31 mouse cellular contexts compared by ENCODE assay signal in genomic region chr5:117923688-117924087, GRCm38 (mm10). TPM values are rescaled to one million over a fixed set of nuclear protein-coding genes. Genes with fewer than 3 reads are reported as not detected.
A peak's percentile ranks its signal among the peaks of the same experiment; 100 is the strongest.
DNase-seq lines count a peak whose midpoint lies in the region; ATAC-seq and TF ChIP-seq lines count a peak whose summit lies in the region.
"Had no signal": no experiment of that assay in that cellular context is flagged by ENCODE, and none has a peak within 500 bp of the region (broad histone marks: within the 10 kb centered on the region; RNA-seq: fewer than 3 reads in every experiment).

No protein-coding gene starts in this region.

- H3K4me2 ChIP-seq in hindbrain, postnatal 0 days (ENCODE audit: low read depth, low read length): no peak overlapping the region
- no peak overlapping the region for H3K4me2 ChIP-seq in hindbrain, embryonic 12.5 days (replicated peaks)
- no peak overlapping the region for H3K4me2 ChIP-seq in liver, postnatal 0 days (ENCODE audit: low read depth, low read length)
- H3K4me2 ChIP-seq in CH12.LX (ENCODE audit: insufficient read depth, low read depth, poor library complexity, severe bottlenecking): peak overlapping the region; percentile 27; the same call in 1 of the 2 replicates
- H3K4me2 ChIP-seq: embryonic facial prominence, embryonic 13.5 days; forebrain, embryonic 15.5 days; heart, embryonic 11.5 days; hindbrain, embryonic 14.5 days; limb, embryonic 13.5 days; midbrain, embryonic 15.5 days; neural tube, embryonic 15.5 days had no signal

- no peak overlapping the region for H3K4me3 ChIP-seq in hindbrain, postnatal 0 days (ENCODE audit: low read length)
- H3K4me3 ChIP-seq in hindbrain, embryonic 12.5 days: no peak overlapping the region
- H3K4me3 ChIP-seq in liver, postnatal 0 days (ENCODE audit: low read depth, low read length): no peak overlapping the region
- H3K4me3 ChIP-seq in CH12.LX (replicated peaks in 1 of 3; ENCODE audit: low read depth in 2 of 3, low read length in 2 of 3, poor library complexity in 1 of 3): peak overlapping the region in 2 of 3 experiments; percentile 3 to 26
- H3K4me3 ChIP-seq: embryonic facial prominence, embryonic 13.5 days; forebrain, embryonic 10.5 days; forebrain, embryonic 15.5 days; limb, embryonic 13.5 days; midbrain, embryonic 15.5 days; neural tube, embryonic 15.5 days had no signal

- no peaks in the 10 kb centered on the region for H3K36me3 ChIP-seq in hindbrain, postnatal 0 days (ENCODE audit: insufficient read depth, low read length)
- H3K36me3 ChIP-seq in hindbrain, embryonic 12.5 days: no peaks in the 10 kb centered on the region
- H3K36me3 ChIP-seq in liver, postnatal 0 days (replicated peaks; ENCODE audit: insufficient read depth, low read length): no peaks in the 10 kb centered on the region
- H3K36me3 ChIP-seq in CH12.LX (replicated peaks in 1 of 2; ENCODE audit: control insufficient read depth in 1 of 2, insufficient read depth in 1 of 2, low read length in 1 of 2): peaks cover 0 to 4% of the 10 kb centered on the region in 2 experiments
- H3K36me3 ChIP-seq: embryonic facial prominence, embryonic 13.5 days; forebrain, embryonic 10.5 days; forebrain, embryonic 15.5 days; G1E; limb, embryonic 13.5 days; midbrain, embryonic 15.5 days; neural tube, embryonic 15.5 days had no signal

- dilution Hi-C loops in CH12.LX (cut with MboI; ENCODE audit: extremely low pct_ligation_motif_present, extremely low pct_unique_long_range_greater_than_20kb, low sequenced_read_pairs): no loop called here

- TF ChIP-seq CTCF in hindbrain, postnatal 0 days (IDR thresholded peaks at IDR 0.05; ENCODE audit: low read depth): peak; percentile 18; the same call in 1 of the 2 replicates
- peak; percentile 15; the same call in 1 of the 2 replicates for TF ChIP-seq CTCF in liver, postnatal 0 days (IDR thresholded peaks at IDR 0.05; ENCODE audit: low read depth)
- peak in 1 of 2 experiments; percentile 53; a peak in 2 of 4 replicates for TF ChIP-seq CTCF in CH12.LX (conservative IDR thresholded peaks at IDR 0.05 in 1 of 2, IDR thresholded peaks at IDR 0.05 in 1 of 2; ENCODE audit: low read depth in 2 of 2, low read length in 2 of 2)

- TF ChIP-seq POLR2A in CH12.LX (IDR thresholded peaks at IDR 0.05; ENCODE audit: low read depth, low read length): no peak; the same call in 1 of the 2 replicates

- no peaks in the 10 kb centered on the region for H3K79me2 ChIP-seq in CH12.LX (replicated peaks; ENCODE audit: control insufficient read depth, extremely low read depth, insufficient read depth, poor library complexity, severe bottlenecking)

- no peak for ATAC-seq in hindbrain, postnatal 0 days
- no peak for ATAC-seq in hindbrain, embryonic 12.5 days (ENCODE audit: low FRiP score)
- ATAC-seq in liver, postnatal 0 days: no peak
- no peak for ATAC-seq in megakaryocyte-erythroid progenitor cell, adult 5-6 weeks (replicated peaks; ENCODE audit: low FRiP score, low TSS enrichment, poor library complexity, severe bottlenecking)
- ATAC-seq: forebrain, embryonic 15.5 days; inflammation-experienced regulatory T-cells, adult 6 months; midbrain, embryonic 15.5 days had no signal

- TF ChIP-seq EP300 in liver, postnatal 0 days (IDR thresholded peaks at IDR 0.05; ENCODE audit: low read depth): no peak
- TF ChIP-seq EP300 in CH12.LX (IDR thresholded peaks at IDR 0.05; ENCODE audit: low read length): no peak

- peak; percentile 6 for TF ChIP-seq RAD21 in CH12.LX (IDR thresholded peaks at IDR 0.05; ENCODE audit: low read depth, low read length)

- no peaks in the 10 kb centered on the region for H3K9me3 ChIP-seq in hindbrain, postnatal 0 days (ENCODE audit: low read length)
- no peaks in the 10 kb centered on the region for H3K9me3 ChIP-seq in hindbrain, embryonic 12.5 days (replicated peaks)
- no peaks in the 10 kb centered on the region for H3K9me3 ChIP-seq in liver, postnatal 0 days (ENCODE audit: low read length)
- H3K9me3 ChIP-seq in CH12.LX (replicated peaks; ENCODE audit: low read length): peaks cover 2% of the 10 kb centered on the region
- H3K9me3 ChIP-seq: embryonic facial prominence, embryonic 13.5 days; forebrain, embryonic 10.5 days; forebrain, embryonic 15.5 days; limb, embryonic 13.5 days; midbrain, embryonic 15.5 days; neural tube, embryonic 15.5 days had no signal

- H3K27me3 ChIP-seq in hindbrain, postnatal 0 days (ENCODE audit: insufficient read depth, low read length): no peaks in the 10 kb centered on the region
- H3K27me3 ChIP-seq in hindbrain, embryonic 12.5 days: no peaks in the 10 kb centered on the region
- no peaks in the 10 kb centered on the region for H3K27me3 ChIP-seq in liver, postnatal 0 days (ENCODE audit: insufficient read depth, low read length)
- no peaks in the 10 kb centered on the region for H3K27me3 ChIP-seq in CH12.LX (replicated peaks)
- H3K27me3 ChIP-seq: embryonic facial prominence, embryonic 13.5 days; forebrain, embryonic 15.5 days; limb, embryonic 13.5 days; midbrain, embryonic 15.5 days; neural tube, embryonic 15.5 days had no signal

- no peak overlapping the region for H3K9ac ChIP-seq in hindbrain, postnatal 0 days (replicated peaks; ENCODE audit: low read length)
- H3K9ac ChIP-seq in hindbrain, embryonic 12.5 days: no peak overlapping the region
- no peak overlapping the region for H3K9ac ChIP-seq in liver, postnatal 0 days (replicated peaks)
- H3K9ac ChIP-seq in CH12.LX (ENCODE audit: insufficient read depth, low read depth): peak overlapping the region; percentile 7; the same call in 1 of the 2 replicates
- H3K9ac ChIP-seq: embryonic facial prominence, embryonic 13.5 days; forebrain, embryonic 15.5 days; hindbrain, embryonic 14.5 days; limb, embryonic 13.5 days; liver, embryonic 14.5 days; midbrain, embryonic 15.5 days; neural tube, embryonic 15.5 days had no signal

- in situ Hi-C loops in CH12.LX (cut with MboI; ENCODE audit: low pct_ligation_motif_present, low pct_unique_long_range_greater_than_20kb, low sequenced_read_pairs): no loop called here

- no peak for DNase-seq in hindbrain, postnatal 0 days (ENCODE audit: low spot score)
- DNase-seq in liver, postnatal 0 days: no peak
- DNase-seq in liver (no peak), CH12.LX (ENCODE audit: extremely low read depth) (no peak), ZHBTc4 (ENCODE audit: low read depth, low spot score) (peak; percentile 28)
- DNase-seq: adrenal gland, postnatal 14 days; cerebellum, adult 18-20 months; cerebellum, postnatal 10 days; gastrocnemius, postnatal 25 days; heart, adult 11 months; heart, postnatal 4 days; kidney, adult 8-10 months; kidney, postnatal 25 days; right cerebral cortex, adult 18-20 months; spleen, adult 18-20 months; thymus, adult 18-20 months; thymus, postnatal 36 days had no signal

- no peaks in the 10 kb centered on the region for H3K4me1 ChIP-seq in hindbrain, postnatal 0 days (ENCODE audit: insufficient read depth, low read length)
- no peaks in the 10 kb centered on the region for H3K4me1 ChIP-seq in hindbrain, embryonic 12.5 days
- no peaks in the 10 kb centered on the region for H3K4me1 ChIP-seq in liver, postnatal 0 days (ENCODE audit: insufficient read depth)
- peaks cover 3 to 46% of the 10 kb centered on the region in 2 experiments for H3K4me1 ChIP-seq in CH12.LX (ENCODE audit: control insufficient read depth in 1 of 2, insufficient read depth in 2 of 2)
- H3K4me1 ChIP-seq: embryonic facial prominence, embryonic 13.5 days; forebrain, embryonic 10.5 days; forebrain, embryonic 15.5 days; limb, embryonic 13.5 days; midbrain, embryonic 15.5 days; neural tube, embryonic 15.5 days had no signal

- 32% methylated on average over 6 of the region's 6 CpGs for WGBS in hindbrain, postnatal 0 days
- WGBS in hindbrain, embryonic 12.5 days: 43% methylated on average over 6 of the region's 6 CpGs
- 29% methylated on average over 6 of the region's 6 CpGs for WGBS in liver, postnatal 0 days (ENCODE audit: insufficient replicate concordance)

- H3K27ac ChIP-seq in hindbrain, postnatal 0 days: no peak overlapping the region
- H3K27ac ChIP-seq in hindbrain, embryonic 12.5 days: no peak overlapping the region
- H3K27ac ChIP-seq in liver, postnatal 0 days (ENCODE audit: low read depth): no peak overlapping the region
- no peak overlapping the region for H3K27ac ChIP-seq in CH12.LX (ENCODE audit: insufficient read depth, low read depth)
- H3K27ac ChIP-seq: embryonic facial prominence, embryonic 13.5 days; forebrain, embryonic 10.5 days; forebrain, embryonic 15.5 days; hindbrain, embryonic 14.5 days; limb, embryonic 13.5 days; liver, embryonic 14.5 days; macrophage; midbrain, embryonic 15.5 days; neural tube, embryonic 15.5 days had no signal

TF ChIP-seq in CH12.LX, 34 proteins besides CTCF, POLR2A, EP300 and RAD21:
- TF ChIP-seq NELFE (IDR thresholded peaks at IDR 0.05; ENCODE audit: low read depth, low read length): no peak
- peak; percentile 42; the same call in 1 of the 2 replicates for TF ChIP-seq SMC3 (IDR thresholded peaks at IDR 0.05; ENCODE audit: low read depth, low read length)
- TF ChIP-seq TBP (conservative IDR thresholded peaks at IDR 0.05; ENCODE audit: low read depth, low read length): 0 out of 2 replicates have a peak, but pooled peaks have one; percentile 33

RNA-seq across cellular contexts. Expression of gene Fbxo21, which starts 52.8 kb away (rescaled TPM):
- 194 and 198 TPM in 2 replicates for total RNA-seq in hindbrain, postnatal 0 days (2014; rRNA removed)
- 126 and 134 TPM in 2 replicates for polyA plus RNA-seq in hindbrain, postnatal 0 days (2015; fragmentation: Nextera tagmentation; extraction: Ambion mirVana)
- 132 and 133 TPM in 2 replicates for polyA plus RNA-seq in hindbrain, embryonic 12.5 days (2016; fragmentation: Nextera tagmentation; extraction: Ambion mirVana)
- 29.9 and 33.0 TPM in 2 replicates for polyA plus RNA-seq in liver, postnatal 0 days (2015; fragmentation: Nextera tagmentation; extraction: Ambion mirVana)
- 13.5 and 13.7 TPM in 2 replicates for total RNA-seq in CH12.LX (2012; rRNA removed)
- total RNA-seq in CH12.LX (2014; rRNA removed): 9.9 and 10.7 TPM in 2 replicates
- polyA plus RNA-seq in CH12.LX (2012; ENCODE audit: insufficient read length, low read depth): 19.3 and 24.1 TPM in 2 replicates
- total RNA-seq in megakaryocyte-erythroid progenitor cell, adult 5-6 weeks (2014; fragmentation: Nextera tagmentation): 4.1 and 5.4 TPM in 2 replicates
- 6.9 and 8.5 TPM in 2 replicates for total RNA-seq in megakaryocyte-erythroid progenitor cell, adult 5-6 weeks (2017)

Comparison
In these comparisons a context has a peak if more than half of its experiments do, and no peak if none do; other contexts are left out.
1. H3K4me3 ChIP-seq: peak in CH12.LX (2 of 3); none in hindbrain, postnatal 0 days (single experiment), hindbrain, embryonic 12.5 days (single experiment) and liver, postnatal 0 days (single experiment).